Mouse (Mus musculus) CH12.LX (cell line): Measurements from ENCODE around the gene Drd2. TPM values are rescaled to one million over a fixed set of nuclear protein-coding genes. Genes with fewer than 3 reads are reported as not detected.

Experiments
- DNase-seq: peaks from one replicate; pipeline ENCODE4 v3.0.0-alpha.2; 2013; ENCODE audit errors: extremely low read depth
- H3K27ac ChIP-seq: 2 replicates; pipeline ENCODE4 v1.5.1; 2012; ENCODE audit warnings: low read depth, mild to moderate bottlenecking, control low read depth, moderate library complexity; ENCODE audit not compliant: insufficient read depth
- H3K27me3 ChIP-seq: replicated peaks from 2 replicates; pipeline ENCODE3; 2012; ENCODE audit warnings: inconsistent platforms
- H3K36me3 ChIP-seq, 2 experiments: replicated peaks in 1 of 2; 2 replicates each; pipeline versions ENCODE3 to v1.6.1; 2012; ENCODE audit warnings: inconsistent platforms in 1 of 2, low read length in 1 of 2, mild to moderate bottlenecking in 1 of 2, mixed read lengths in 1 of 2, moderate library complexity in 1 of 2; ENCODE audit not compliant: control insufficient read depth in 1 of 2, insufficient read depth in 1 of 2
- H3K4me1 ChIP-seq, 2 experiments: 2 replicates each; pipeline ENCODE4 v1.6.1; 2012; ENCODE audit warnings: inconsistent platforms in 1 of 2, moderate library complexity in 1 of 2; ENCODE audit not compliant: insufficient read depth in 2 of 2, control insufficient read depth in 1 of 2
- H3K4me2 ChIP-seq: 2 replicates; pipeline ENCODE4 v1.6.1; 2012; ENCODE audit warnings: low read depth, mild to moderate bottlenecking, control low read depth; ENCODE audit not compliant: poor library complexity, insufficient read depth, severe bottlenecking
- H3K4me3 ChIP-seq, 3 experiments: fragments of 150-350 bp in 1 of 3; sonication (generic) in 1 of 3; replicated peaks in 1 of 3; 2 replicates each; pipeline versions ENCODE3 to v1.5.1; 2011 to 2012; ENCODE audit warnings: low read depth in 2 of 3, low read length in 2 of 3, mild to moderate bottlenecking in 2 of 3, moderate library complexity in 2 of 3, control low read depth in 1 of 3, improper control_type of control experiment in 1 of 3, inconsistent platforms in 1 of 3, mixed read lengths in 1 of 3; ENCODE audit not compliant: poor library complexity in 1 of 3
- H3K79me2 ChIP-seq: replicated peaks from 2 replicates; pipeline ENCODE4 v1.6.1; 2012; ENCODE audit warnings: mild to moderate bottlenecking, moderate library complexity; ENCODE audit not compliant: control insufficient read depth, poor library complexity, insufficient read depth, severe bottlenecking; ENCODE audit errors: extremely low read depth
- H3K9ac ChIP-seq: 2 replicates; pipeline ENCODE4 v1.6.1; 2012; ENCODE audit warnings: low read depth, mild to moderate bottlenecking, control low read depth, moderate library complexity; ENCODE audit not compliant: insufficient read depth
- H3K9me3 ChIP-seq: replicated peaks from 2 replicates; pipeline ENCODE3; 2012; ENCODE audit warnings: low read length, inconsistent platforms, mixed read lengths
- BHLHE40 ChIP-seq: IDR thresholded peaks from 2 replicates; pipeline ENCODE4 v1.6.1; 2011; ENCODE audit warnings: mild to moderate bottlenecking, low read depth, low read length, improper control_type of control experiment
- CHD1 ChIP-seq: IDR thresholded peaks from 2 replicates; pipeline ENCODE4 v1.6.1; 2012; ENCODE audit warnings: low read depth, low read length, improper control_type of control experiment, inconsistent platforms
- ELF1 ChIP-seq: IDR thresholded peaks from 2 replicates; pipeline ENCODE4 v1.6.1; 2014; ENCODE audit warnings: low read depth, mild to moderate bottlenecking, inconsistent platforms, low read length, improper control_type of control experiment
- EP300 ChIP-seq: IDR thresholded peaks from 2 replicates; pipeline ENCODE4 v1.6.1; 2011; ENCODE audit warnings: low read length, improper control_type of control experiment
- ETS1 ChIP-seq: conservative IDR thresholded peaks from 2 replicates; pipeline ENCODE4 v1.6.1; 2012; ENCODE audit warnings: low read depth, mild to moderate bottlenecking, inconsistent platforms, low read length, improper control_type of control experiment, moderate library complexity
- GABPA ChIP-seq: IDR thresholded peaks from 2 replicates; pipeline ENCODE4 v1.6.1; 2012; ENCODE audit warnings: low read depth, low read length, improper control_type of control experiment, inconsistent platforms; ENCODE audit not compliant: insufficient replicate concordance
- HCFC1 ChIP-seq: IDR thresholded peaks from 2 replicates; pipeline ENCODE4 v1.6.1; 2012; ENCODE audit warnings: low read depth, mild to moderate bottlenecking, inconsistent platforms, low read length, improper control_type of control experiment
- IRF4 ChIP-seq: IDR thresholded peaks from 2 replicates; pipeline ENCODE4 v1.6.1; 2014; ENCODE audit warnings: low read depth, mild to moderate bottlenecking, inconsistent platforms, low read length, improper control_type of control experiment
- JUN ChIP-seq: IDR thresholded peaks from 2 replicates; pipeline ENCODE4 v1.6.1; 2011; ENCODE audit warnings: low read depth, mild to moderate bottlenecking, low read length, improper control_type of control experiment, moderate library complexity; ENCODE audit not compliant: insufficient read depth
- JUND ChIP-seq: conservative IDR thresholded peaks from 2 replicates; pipeline ENCODE4 v1.6.1; 2011; ENCODE audit warnings: low read depth, low read length, improper control_type of control experiment
- KAT2A ChIP-seq: IDR thresholded peaks from 2 replicates; pipeline ENCODE4 v1.6.1; 2012; ENCODE audit warnings: low read length, improper control_type of control experiment, inconsistent platforms; ENCODE audit not compliant: insufficient replicate concordance
- MAX ChIP-seq: IDR thresholded peaks from 2 replicates; pipeline ENCODE4 v1.6.1; 2011; ENCODE audit warnings: low read length, improper control_type of control experiment
- MEF2A ChIP-seq: IDR thresholded peaks from 2 replicates; pipeline ENCODE4 v1.6.1; 2014; ENCODE audit warnings: low read depth, mild to moderate bottlenecking, inconsistent platforms, low read length, improper control_type of control experiment, borderline replicate concordance
- MYC ChIP-seq: IDR thresholded peaks from 2 replicates; pipeline ENCODE4 v1.6.1; 2011; ENCODE audit warnings: low read depth, mild to moderate bottlenecking, improper control_type of control experiment, low read length
- NELFE ChIP-seq: IDR thresholded peaks from 2 replicates; pipeline ENCODE4 v1.6.1; 2011; ENCODE audit warnings: low read depth, low read length, improper control_type of control experiment
- NRF1 ChIP-seq: IDR thresholded peaks from 2 replicates; pipeline ENCODE4 v1.6.1; 2014; ENCODE audit warnings: low read depth, mild to moderate bottlenecking, inconsistent platforms, low read length, improper control_type of control experiment, moderate library complexity
- PAX5 ChIP-seq: IDR thresholded peaks from 2 replicates; pipeline ENCODE4 v1.6.1; 2012; ENCODE audit warnings: low read length, inconsistent platforms, mixed read lengths
- POLR2A ChIP-seq: IDR thresholded peaks from 2 replicates; pipeline ENCODE4 v1.6.1; 2011; ENCODE audit warnings: low read depth, mild to moderate bottlenecking, improper control_type of control experiment, low read length
- POLR2AphosphoS2 ChIP-seq: IDR thresholded peaks from 2 replicates; pipeline ENCODE4 v1.6.1; 2011; ENCODE audit warnings: low read depth, low read length, improper control_type of control experiment
- RAD21 ChIP-seq: IDR thresholded peaks from 2 replicates; pipeline ENCODE4 v1.6.1; 2011; ENCODE audit warnings: low read depth, mild to moderate bottlenecking, low read length, improper control_type of control experiment, moderate library complexity
- RCOR1 ChIP-seq: conservative IDR thresholded peaks from 2 replicates; pipeline ENCODE4 v1.6.1; 2012; ENCODE audit warnings: low read depth, mild to moderate bottlenecking, inconsistent platforms, low read length, improper control_type of control experiment
- SIN3A ChIP-seq: IDR thresholded peaks from 2 replicates; pipeline ENCODE4 v1.6.1; 2012; ENCODE audit warnings: low read length, improper control_type of control experiment, inconsistent platforms
- TBP ChIP-seq: conservative IDR thresholded peaks from 2 replicates; pipeline ENCODE4 v1.6.1; 2011; ENCODE audit warnings: low read depth, low read length, improper control_type of control experiment
- UBTF ChIP-seq: IDR thresholded peaks from 2 replicates; pipeline ENCODE4 v1.6.1; 2012; ENCODE audit warnings: low read depth, mild to moderate bottlenecking, inconsistent platforms, low read length, improper control_type of control experiment, moderate library complexity
- USF2 ChIP-seq: conservative IDR thresholded peaks from 2 replicates; pipeline ENCODE4 v1.6.1; 2011; ENCODE audit warnings: low read depth, low read length, improper control_type of control experiment
- ZC3H11A ChIP-seq: IDR thresholded peaks from 2 replicates; pipeline ENCODE4 v1.6.1; 2012; ENCODE audit warnings: low read depth, mild to moderate bottlenecking, inconsistent platforms, low read length, improper control_type of control experiment
- ZMIZ1 ChIP-seq: IDR thresholded peaks from 2 replicates; pipeline ENCODE4 v1.6.1; 2012; ENCODE audit warnings: low read depth, mild to moderate bottlenecking, inconsistent platforms, low read length, improper control_type of control experiment
- dilution Hi-C: fragments of 300-500 bp; cut with MboI; formaldehyde crosslinking; loops from 2 replicates; pipeline ENCODE4 v1.14.3; 2020; ENCODE audit warnings: low sequenced_read_pairs; ENCODE audit not compliant: extremely low pct_unique_long_range_greater_than_20kb, extremely low pct_ligation_motif_present
- in situ Hi-C: fragments of 300-500 bp; cut with MboI; formaldehyde crosslinking; loops from 3 replicates; pipeline ENCODE4 v1.14.3; 2019; ENCODE audit warnings: low sequenced_read_pairs, low pct_ligation_motif_present, low pct_unique_long_range_greater_than_20kb, mixed read lengths
- polyA plus RNA-seq: library from polyadenylated mRNA; unstranded; fragments of >175 nt; gene quantifications from 2 replicates; pipeline ENCODE4 v1.2.1, GENCODE M21; 2012; ENCODE audit warnings: low read depth; ENCODE audit not compliant: insufficient read length
- total RNA-seq, 2 experiments: library from RNA; depleted of rRNA; stranded (reverse); fragments of 300-350 nt in 1 of 2; fragments of >200 nt in 1 of 2; gene quantifications; 2 replicates each; pipeline ENCODE4 v1.2.3; 2012 to 2014

The Drd2 gene
- total and polyA plus RNA-seq, 3 experiments, result not detected

DNA sequence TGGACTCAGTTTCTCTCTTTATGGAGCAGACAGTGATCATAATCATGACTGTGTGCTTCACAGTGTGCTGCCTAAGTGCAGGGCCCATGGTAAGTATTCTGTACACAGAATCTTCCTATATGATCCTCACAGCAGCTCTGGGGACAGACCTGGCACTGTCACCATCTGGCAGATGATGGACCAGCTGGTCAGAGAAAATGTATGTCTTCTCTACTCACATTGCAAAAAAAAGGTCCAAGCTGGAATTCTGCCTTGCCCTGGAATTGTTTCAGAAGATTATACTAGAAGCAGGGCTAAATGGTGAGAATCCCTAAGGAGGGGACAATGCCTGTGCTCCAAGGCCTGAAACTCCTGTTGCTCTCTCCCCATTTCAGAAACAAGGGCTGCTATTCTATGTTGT, 55.6 kb downstream of the Drd2 start:
- H3K79me2 ChIP-seq, result no peaks in the 10 kb centered on the region
- H3K4me2 ChIP-seq, result no peak overlapping the region
- TF ChIP-seq NRF1 (no peak), ELF1 (no peak), POLR2AphosphoS2 (no peak), USF2 (no peak), PAX5 (no peak), CHD1 (no peak), GABPA (no peak), JUN (no peak), TBP (no peak), RAD21 (no peak), NELFE (no peak), BHLHE40 (no peak), KAT2A (no peak), ZC3H11A (no peak), IRF4 (no peak), UBTF (no peak), ZMIZ1 (no peak), EP300 (no peak), MEF2A (no peak), JUND (no peak)
- no peaks in the 10 kb centered on the region for H3K36me3 ChIP-seq
- no peaks in the 10 kb centered on the region for H3K9me3 ChIP-seq
- DNase-seq, result no peak
- in situ Hi-C loops (no loop called here), dilution Hi-C loops (no loop called here)
- H3K27ac ChIP-seq, result no peak overlapping the region
- no peaks in the 10 kb centered on the region for H3K4me1 ChIP-seq
- no peak overlapping the region for H3K9ac ChIP-seq
- H3K27me3 ChIP-seq, result peaks cover 8% of the 10 kb centered on the region
- no peak overlapping the region for H3K4me3 ChIP-seq

DNA sequence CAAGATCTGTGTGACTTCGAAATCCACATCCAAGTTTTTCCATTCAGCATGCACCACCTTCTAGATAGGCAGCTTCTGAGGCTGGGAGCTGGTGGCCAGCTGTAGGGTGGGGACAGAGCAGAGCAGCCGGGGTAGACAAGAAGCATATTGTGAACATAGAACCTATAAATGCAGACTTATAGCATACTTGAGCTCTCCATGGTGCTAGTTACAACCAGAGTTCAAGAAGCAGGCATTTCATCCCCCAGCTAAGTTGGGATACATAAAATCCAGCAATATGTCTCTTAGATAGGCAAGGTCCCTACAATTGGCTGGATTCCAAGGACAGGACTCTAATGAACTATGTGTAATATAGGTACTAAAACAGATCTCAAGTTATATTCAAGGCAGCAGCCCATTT, 63.3 kb downstream of the Drd2 start:
- H3K27ac ChIP-seq, result no peak overlapping the region
- dilution Hi-C loops, result no loop called here
- DNase-seq, result no peak

More for the DNA sequence above, 63.3 kb downstream of the Drd2 start:
- in situ Hi-C loops, result no loop called here
- no peaks in the 10 kb centered on the region for H3K36me3 ChIP-seq
- no peak for TF ChIP-seq MYC
- no peak for TF ChIP-seq BHLHE40
- TF ChIP-seq RCOR1, result no peak
- TF ChIP-seq PAX5, result no peak
- TF ChIP-seq MEF2A, result no peak
- no peak for TF ChIP-seq JUN
- TF ChIP-seq ETS1, result no peak
- TF ChIP-seq GABPA, result no peak
- TF ChIP-seq SIN3A, result no peak
- no peak for TF ChIP-seq MAX
- TF ChIP-seq ELF1, result no peak
- TF ChIP-seq POLR2A, result no peak
- no peak for TF ChIP-seq HCFC1
- no peak for TF ChIP-seq TBP
- TF ChIP-seq, all 38 proteins: peak for 0
- H3K4me1 ChIP-seq, result peaks cover 8 to 13% of the 10 kb centered on the region in 2 experiments; a peak in 3 of 4 replicates
- no peak overlapping the region for H3K4me3 ChIP-seq
- H3K9ac ChIP-seq, result no peak overlapping the region
- peaks cover 4% of the 10 kb centered on the region for H3K27me3 ChIP-seq
- no peaks in the 10 kb centered on the region for H3K9me3 ChIP-seq
- no peaks in the 10 kb centered on the region for H3K79me2 ChIP-seq
- H3K4me2 ChIP-seq, result no peak overlapping the region
